Mouse (Mus musculus): ENCODE measurements around the gene Zbtb38.

GRCm38 (mm10) chr9:96723650-96724049, 29.0 kb downstream of the Zbtb38 start:
- no peak for TF ChIP-seq CTCF (IDR thresholded peaks at IDR 0.05; ENCODE audit: borderline replicate concordance, extremely low read depth, insufficient read depth, insufficient read length)
- no peak for TF ChIP-seq POLR2A (IDR thresholded peaks at IDR 0.05; ENCODE audit: borderline replicate concordance, extremely low read depth, insufficient read depth, insufficient read length, poor library complexity, severe bottlenecking)

Data from brain, embryonic 14.5 days (tissue).